Mouse (Mus musculus): ENCODE data around the gene Vmn1r123. TPM values are rescaled to one million over a fixed set of nuclear protein-coding genes. Genes with fewer than 3 reads are reported as not detected.
"Not testable (repeated sequence)": the region's sequence is repeated elsewhere in the genome, so short reads cannot be mapped to it uniquely, and the experiment has no call there.

The Vmn1r123 gene
- total RNA-seq (2014; fragmentation: Nextera tagmentation) (not detected in 2 replicates), total RNA-seq (2017) (not detected in 2 replicates)

DNA sequence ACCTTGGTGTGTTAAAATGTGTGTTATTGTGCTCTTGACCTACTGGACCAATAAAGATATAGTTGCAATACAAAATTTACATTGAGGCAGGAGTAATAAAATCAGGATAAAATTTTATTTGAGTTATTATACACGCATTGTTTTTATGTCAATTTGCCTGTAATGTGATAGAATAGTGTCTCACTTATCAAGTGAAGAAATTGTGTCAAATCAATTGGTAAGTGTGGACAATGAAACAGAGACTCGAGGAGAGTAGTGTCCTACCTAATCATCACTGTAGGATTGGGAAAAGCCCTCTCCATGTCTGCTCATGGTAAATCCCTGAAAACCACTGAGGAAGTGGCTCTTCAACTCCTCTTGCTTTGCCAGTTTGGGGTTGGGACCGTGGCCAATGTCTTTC is at the start of gene Vmn1r123:
Gene Vmn1r123 (plus strand): TSS at position 301 of the 400 bp plus-strand sequence.
- ATAC-seq (replicated peaks; ENCODE audit: poor library complexity, severe bottlenecking), result not testable (repeated sequence)

DNA sequence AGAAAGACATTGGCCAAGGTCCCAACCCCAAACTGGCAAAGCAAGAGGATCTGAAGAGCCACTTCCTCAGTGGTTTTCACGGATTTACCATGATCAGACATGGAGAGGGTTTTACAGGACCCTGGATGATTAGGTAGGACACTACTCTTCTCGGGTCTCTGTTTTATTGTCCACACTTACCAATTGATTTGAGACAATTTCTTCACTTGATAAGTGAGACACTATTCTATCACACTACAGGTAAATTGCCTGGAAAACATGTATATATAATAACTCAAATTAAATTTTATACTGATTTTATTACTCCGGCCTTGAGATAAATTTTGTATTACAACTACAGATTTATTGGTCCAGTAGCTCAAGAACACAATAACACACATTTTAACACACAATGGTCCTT is 28.0 kb upstream of the Vmn1r123 start, which contains the start of gene Vmn1r122:
Gene Vmn1r122 (minus strand): TSS at position 101 of the 400 bp plus-strand sequence.
- not testable (repeated sequence) for ATAC-seq (replicated peaks; ENCODE audit: poor library complexity, severe bottlenecking)

DNA sequence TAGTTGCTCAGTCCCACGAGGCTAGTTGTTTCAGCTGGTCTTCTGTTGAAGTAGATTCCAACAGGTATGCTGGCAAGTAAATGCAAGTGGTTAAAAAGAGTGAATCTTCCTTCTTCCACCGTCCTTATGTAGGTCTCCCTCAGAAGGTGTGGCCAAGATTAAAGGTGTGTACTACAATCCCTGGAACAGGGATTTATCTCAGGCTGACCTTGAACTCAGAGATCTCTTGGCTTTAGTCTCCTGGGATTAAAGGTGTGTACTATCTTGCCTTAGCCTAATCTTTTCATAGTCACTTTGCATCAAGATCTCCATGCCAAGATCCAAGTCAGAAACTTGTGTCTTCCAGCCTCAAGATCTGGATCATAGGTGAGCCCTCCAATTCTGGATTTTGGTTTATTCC is 28.3 kb downstream of the Vmn1r123 start, which contains the start of gene Gm5157:
Gene Gm5157 (minus strand): TSS at position 101 of the 400 bp plus-strand sequence.
- ATAC-seq (replicated peaks; ENCODE audit: poor library complexity, severe bottlenecking), result not testable (repeated sequence)

Other genes starting within 250 kb of the Vmn1r123 start
- gene Vmn1r118, start 249.8 kb upstream of the Vmn1r123 start, total RNA-seq (2014; fragmentation: Nextera tagmentation), result not detected in 2 replicates
- gene Vmn1r118, start 249.8 kb upstream of the Vmn1r123 start, total RNA-seq (2017), result not detected in 2 replicates
- not detected in 2 replicates for gene Vmn1r119, start 149.7 kb upstream of the Vmn1r123 start, total RNA-seq (2014; fragmentation: Nextera tagmentation)
- not detected in 2 replicates for gene Vmn1r119, start 149.7 kb upstream of the Vmn1r123 start, total RNA-seq (2017)
- not detected in 2 replicates for gene Vmn1r120, start 108.4 kb upstream of the Vmn1r123 start, total RNA-seq (2014; fragmentation: Nextera tagmentation)
- gene Vmn1r120, start 108.4 kb upstream of the Vmn1r123 start, total RNA-seq (2017), result not detected in 2 replicates
- gene Vmn1r121, start 63.7 kb upstream of the Vmn1r123 start, total RNA-seq (2014; fragmentation: Nextera tagmentation), result not detected in 2 replicates
- not detected in 2 replicates for gene Vmn1r121, start 63.7 kb upstream of the Vmn1r123 start, total RNA-seq (2017)
- not detected in 2 replicates for gene Vmn1r122, start 28.1 kb upstream of the Vmn1r123 start, total RNA-seq (2014; fragmentation: Nextera tagmentation)
- gene Vmn1r122, start 28.1 kb upstream of the Vmn1r123 start, total RNA-seq (2017), result not detected in 2 replicates
- gene Gm5157, start 28.2 kb downstream of the Vmn1r123 start, total RNA-seq (2014; fragmentation: Nextera tagmentation), result not detected in 2 replicates
- gene Gm5157, start 28.2 kb downstream of the Vmn1r123 start, total RNA-seq (2017), result not detected in 2 replicates
- gene Vmn1r124, start 98.4 kb downstream of the Vmn1r123 start, total RNA-seq (2014; fragmentation: Nextera tagmentation), result not detected in 2 replicates
- not detected in 2 replicates for gene Vmn1r124, start 98.4 kb downstream of the Vmn1r123 start, total RNA-seq (2017)
- gene Vmn1r125, start 110.0 kb downstream of the Vmn1r123 start, total RNA-seq (2014; fragmentation: Nextera tagmentation), result not detected in 2 replicates
- gene Vmn1r125, start 110.0 kb downstream of the Vmn1r123 start, total RNA-seq (2017), result not detected in 2 replicates
- not detected in 2 replicates for gene Vmn1r126, start 139.3 kb downstream of the Vmn1r123 start, total RNA-seq (2014; fragmentation: Nextera tagmentation)
- not detected in 2 replicates for gene Vmn1r126, start 139.3 kb downstream of the Vmn1r123 start, total RNA-seq (2017)
- gene Vmn1r127, start 157.7 kb downstream of the Vmn1r123 start, total RNA-seq (2014; fragmentation: Nextera tagmentation), result not detected in 2 replicates
- gene Vmn1r127, start 157.7 kb downstream of the Vmn1r123 start, total RNA-seq (2017), result not detected in 2 replicates
- gene Vmn1r128, start 187.2 kb downstream of the Vmn1r123 start, total RNA-seq (2014; fragmentation: Nextera tagmentation), result not detected in 2 replicates
- gene Vmn1r128, start 187.2 kb downstream of the Vmn1r123 start, total RNA-seq (2017), result not detected in 2 replicates
- not detected in 2 replicates for gene Vmn1r129, start 199.1 kb downstream of the Vmn1r123 start, total RNA-seq (2014; fragmentation: Nextera tagmentation)
- gene Vmn1r129, start 199.1 kb downstream of the Vmn1r123 start, total RNA-seq (2017), result not detected in 2 replicates